Mouse (Mus musculus) spleen, adult 2 months (tissue): ENCODE measurements around the gene Tmem150c.

Experiments
- CTCF ChIP-seq: fragments of 200-500 bp; IDR thresholded peaks from 2 replicates; pipeline ENCODE4 v1.5.1; 2011; ENCODE audit warnings: mild to moderate bottlenecking, inconsistent platforms; ENCODE audit not compliant: insufficient read depth, insufficient read length, insufficient replicate concordance; ENCODE audit errors: extremely low read depth
- POLR2A ChIP-seq: fragments of 200-500 bp; IDR thresholded peaks from 2 replicates; pipeline ENCODE4 v1.6.1; 2011; ENCODE audit warnings: low read depth, low read length, inconsistent platforms

GRCm38 (mm10) chr5:100091263-100091594, 68.4 kb downstream of the Tmem150c start:
- no peak for TF ChIP-seq CTCF
- TF ChIP-seq POLR2A: no peak
